In the genomic region with DNA sequence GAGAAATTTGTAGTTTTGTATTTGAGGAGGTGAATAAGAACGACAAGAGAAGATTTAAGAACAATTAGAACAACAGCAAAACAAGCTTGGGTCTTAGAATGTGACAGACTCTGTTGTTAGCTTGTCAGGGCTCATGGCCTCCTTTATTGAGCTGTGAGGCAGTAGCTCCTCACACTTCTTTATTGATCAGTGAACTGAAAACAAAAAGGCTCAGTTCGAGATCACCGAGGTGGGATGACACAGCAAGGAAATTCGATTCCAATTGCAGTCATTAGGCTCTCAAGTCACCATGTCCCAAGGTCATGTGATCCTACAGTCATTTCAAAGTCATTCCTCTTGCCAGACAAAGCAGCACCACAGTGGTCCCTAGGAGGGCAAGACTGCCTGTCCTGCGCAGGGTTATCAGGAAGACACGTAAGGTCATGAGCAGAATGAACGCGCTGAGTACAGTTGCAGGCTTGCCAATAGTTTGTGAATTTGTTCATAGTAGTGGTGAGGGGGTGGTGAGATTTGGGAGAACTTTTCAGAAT, we compare ENCODE assay signal across 19 mouse cellular contexts. TPM values are rescaled to one million over a fixed set of nuclear protein-coding genes. Genes with fewer than 3 reads are reported as not detected.
A peak's percentile ranks its signal among the peaks of the same experiment; 100 is the strongest.
DNase-seq lines count a peak whose midpoint lies in the region; ATAC-seq and TF ChIP-seq lines count a peak whose summit lies in the region.
"Had no signal": no experiment of that assay in that cellular context is flagged by ENCODE, and none has a peak within 500 bp of the region (broad histone marks: within the 10 kb centered on the region; RNA-seq: fewer than 3 reads in every experiment).

No protein-coding gene starts in this region.

- H3K36me3 ChIP-seq in hindbrain, embryonic 12.5 days, result no peaks in the 10 kb centered on the region
- H3K36me3 ChIP-seq in hindbrain, postnatal 0 days (ENCODE audit: insufficient read depth, low read length), result no peaks in the 10 kb centered on the region
- H3K36me3 ChIP-seq in ES-E14 (ENCODE audit: control insufficient read depth, insufficient read depth, low read length, poor library complexity, severe bottlenecking), result no peaks in the 10 kb centered on the region
- no peaks in the 10 kb centered on the region for H3K36me3 ChIP-seq in hindbrain, embryonic 13.5 days
- H3K36me3 ChIP-seq: embryonic facial prominence, embryonic 13.5 days; heart, embryonic 10.5 days; hindbrain, embryonic 15.5 days; limb, embryonic 13.5 days; liver, embryonic 15.5 days had no signal

- H3K27ac ChIP-seq in hindbrain, embryonic 12.5 days, result no peak overlapping the region
- H3K27ac ChIP-seq in hindbrain, postnatal 0 days, result no peak overlapping the region
- no peak overlapping the region for H3K27ac ChIP-seq in ES-E14 (ENCODE audit: insufficient read depth, low read depth, low read length, poor library complexity, severe bottlenecking)
- no peak overlapping the region for H3K27ac ChIP-seq in hindbrain, embryonic 13.5 days
- H3K27ac ChIP-seq: embryonic facial prominence, embryonic 13.5 days; heart, embryonic 10.5 days; hindbrain, embryonic 15.5 days; kidney, postnatal 0 days; limb, embryonic 13.5 days; liver, embryonic 15.5 days had no signal

- WGBS in hindbrain, embryonic 12.5 days, result 27% methylated on average over 8 of the region's 8 CpGs
- 29% methylated on average over 8 of the region's 8 CpGs for WGBS in hindbrain, postnatal 0 days
- WGBS in hindbrain, embryonic 13.5 days, result 24% methylated on average over 8 of the region's 8 CpGs

- H3K4me3 ChIP-seq in hindbrain, embryonic 12.5 days, result no peak overlapping the region
- H3K4me3 ChIP-seq in hindbrain, postnatal 0 days (ENCODE audit: low read length), result no peak overlapping the region
- no peak overlapping the region for H3K4me3 ChIP-seq in ES-E14 (ENCODE audit: insufficient read depth in 1 of 2, low read depth in 1 of 2, low read length in 2 of 2, poor library complexity in 1 of 2, severe bottlenecking in 1 of 2)
- H3K4me3 ChIP-seq in hindbrain, embryonic 13.5 days, result no peak overlapping the region
- H3K4me3 ChIP-seq: embryonic facial prominence, embryonic 13.5 days; heart, embryonic 10.5 days; hindbrain, embryonic 15.5 days; limb, embryonic 13.5 days; liver, embryonic 15.5 days had no signal

- ATAC-seq in hindbrain, embryonic 12.5 days (ENCODE audit: low FRiP score), result 0 out of 2 replicates have a peak, but pooled peaks have one; percentile 19
- no peak for ATAC-seq in hindbrain, postnatal 0 days
- ATAC-seq in hindbrain, embryonic 13.5 days (ENCODE audit: low FRiP score), result peak; percentile 21; the same call in 1 of the 2 replicates
- ATAC-seq: intestine, postnatal 0 days; midbrain, embryonic 16.5 days; Patski had no signal

- in situ Hi-C loops in ES-E14 (cut with MboI; ENCODE audit: low sequenced_read_pairs in 2 of 2, unreplicated experiment in 2 of 2), result no loop called here

- no peak for TF ChIP-seq POLR2A in brain, embryonic 14.5 days (IDR thresholded peaks at IDR 0.05; ENCODE audit: borderline replicate concordance, extremely low read depth, insufficient read depth, insufficient read length, poor library complexity, severe bottlenecking)

- H3K9me3 ChIP-seq in hindbrain, embryonic 12.5 days (replicated peaks), result no peaks in the 10 kb centered on the region
- no peaks in the 10 kb centered on the region for H3K9me3 ChIP-seq in hindbrain, postnatal 0 days (ENCODE audit: low read length)
- peaks cover 8% of the 10 kb centered on the region; the same call in 1 of the 2 replicates for H3K9me3 ChIP-seq in ES-E14 (ENCODE audit: control insufficient read depth, insufficient read depth, low read depth, low read length)
- H3K9me3 ChIP-seq in hindbrain, embryonic 13.5 days, result no peaks in the 10 kb centered on the region
- H3K9me3 ChIP-seq: embryonic facial prominence, embryonic 13.5 days; heart, embryonic 10.5 days; hindbrain, embryonic 15.5 days; limb, embryonic 13.5 days; liver, embryonic 15.5 days had no signal

- H3K4me2 ChIP-seq in hindbrain, embryonic 12.5 days (replicated peaks), result no peak overlapping the region
- no peak overlapping the region for H3K4me2 ChIP-seq in hindbrain, postnatal 0 days (ENCODE audit: low read depth, low read length)
- H3K4me2 ChIP-seq in hindbrain, embryonic 13.5 days, result no peak overlapping the region
- H3K4me2 ChIP-seq: embryonic facial prominence, embryonic 13.5 days; hindbrain, embryonic 15.5 days; limb, embryonic 13.5 days; liver, embryonic 15.5 days had no signal

- no peak for DNase-seq in hindbrain, postnatal 0 days (ENCODE audit: low spot score)
- no peak for DNase-seq in ES-E14 (ENCODE audit: low read depth, low spot score)
- DNase-seq in brain, embryonic 14.5 days (ENCODE audit: low read depth), result peak; percentile 25
- DNase-seq in T-cell, adult 2 months (ENCODE audit: low spot score), result no peak
- DNase-seq in layer of hippocampus, postnatal 10 days (ENCODE audit: low spot score in 2 of 2), result no peak
- DNase-seq: cerebellum, adult 8-10 months; thymus, postnatal 25 days had no signal

- TF ChIP-seq CTCF in hindbrain, postnatal 0 days (IDR thresholded peaks at IDR 0.05; ENCODE audit: low read depth), result no peak
- no peak for TF ChIP-seq CTCF in brain, embryonic 14.5 days (IDR thresholded peaks at IDR 0.05; ENCODE audit: borderline replicate concordance, extremely low read depth, insufficient read depth, insufficient read length)

- peaks cover 4% of the 10 kb centered on the region; the same call in 1 of the 2 replicates for H3K4me1 ChIP-seq in hindbrain, embryonic 12.5 days
- no peaks in the 10 kb centered on the region for H3K4me1 ChIP-seq in hindbrain, postnatal 0 days (ENCODE audit: insufficient read depth, low read length)
- H3K4me1 ChIP-seq in ES-E14 (ENCODE audit: control insufficient read depth in 2 of 2, insufficient read depth in 2 of 2, low read length in 2 of 2, poor library complexity in 1 of 2), result no peaks in the 10 kb centered on the region; a peak in 1 of 4 replicates
- H3K4me1 ChIP-seq in hindbrain, embryonic 13.5 days (replicated peaks), result 0 out of 2 replicates have a peak, but pooled peaks cover 5% of the 10 kb centered on the region
- H3K4me1 ChIP-seq: embryonic facial prominence, embryonic 13.5 days; hindbrain, embryonic 15.5 days; limb, embryonic 13.5 days; liver, embryonic 15.5 days had no signal

- H3K9ac ChIP-seq in hindbrain, embryonic 12.5 days, result no peak overlapping the region
- H3K9ac ChIP-seq in hindbrain, postnatal 0 days (replicated peaks; ENCODE audit: low read length), result no peak overlapping the region
- no peak overlapping the region for H3K9ac ChIP-seq in ES-E14 (ENCODE audit: insufficient read depth, low read depth, low read length, poor library complexity, severe bottlenecking)
- no peak overlapping the region for H3K9ac ChIP-seq in hindbrain, embryonic 13.5 days
- H3K9ac ChIP-seq: embryonic facial prominence, embryonic 13.5 days; hindbrain, embryonic 15.5 days; limb, embryonic 13.5 days; liver, embryonic 15.5 days had no signal

- no peaks in the 10 kb centered on the region for H3K27me3 ChIP-seq in hindbrain, embryonic 12.5 days
- no peaks in the 10 kb centered on the region for H3K27me3 ChIP-seq in hindbrain, postnatal 0 days (ENCODE audit: insufficient read depth, low read length)
- H3K27me3 ChIP-seq in hindbrain, embryonic 13.5 days, result no peaks in the 10 kb centered on the region
- H3K27me3 ChIP-seq: embryonic facial prominence, embryonic 13.5 days; hindbrain, embryonic 15.5 days; limb, embryonic 13.5 days; liver, embryonic 15.5 days; Patski had no signal

TF ChIP-seq in ES-E14, 5 proteins besides CTCF, POLR2A, EP300 and RAD21:
- TF ChIP-seq MAFK (IDR thresholded peaks at IDR 0.05; ENCODE audit: insufficient read depth, low read depth, low read length), result peak; percentile 34; the same call in 1 of the 2 replicates
- TF ChIP-seq ZNF384 (IDR thresholded peaks at IDR 0.05; ENCODE audit: low read depth, low read length), result no peak
TF ChIP-seq in ES-E14: peak in this region for 1.

RNA-seq across cellular contexts. Expression of a gene that starts 41.2 kb away (rescaled TPM):
- polyA plus RNA-seq in hindbrain, embryonic 12.5 days (2016; fragmentation: Nextera tagmentation; extraction: Ambion mirVana), result 17.3 and 17.4 TPM in 2 replicates
- 110 and 114 TPM in 2 replicates for total RNA-seq in hindbrain, postnatal 0 days (2014; rRNA removed)
- polyA plus RNA-seq in hindbrain, postnatal 0 days (2015; fragmentation: Nextera tagmentation; extraction: Ambion mirVana), result 65.1 TPM in 2 replicates
- 5.1 and 5.5 TPM in 2 replicates for total RNA-seq in ES-E14 (2012; rRNA removed)
- polyA plus RNA-seq in brain, embryonic 14.5 days (2012; rRNA removed), result 49.7 and 62.2 TPM in 2 replicates
- 42.8 and 45.9 TPM in 2 replicates for polyA plus RNA-seq in hindbrain, embryonic 13.5 days (2015; fragmentation: Nextera tagmentation; extraction: Ambion mirVana)
- total RNA-seq in layer of hippocampus, postnatal 10 days (2021), result 100 to 1,000 TPM; 243 to 261 TPM
- polyA plus RNA-seq: C2C12 had no signal
